Mouse (Mus musculus): ENCODE measurements around the gene Zfp819.

DNA sequence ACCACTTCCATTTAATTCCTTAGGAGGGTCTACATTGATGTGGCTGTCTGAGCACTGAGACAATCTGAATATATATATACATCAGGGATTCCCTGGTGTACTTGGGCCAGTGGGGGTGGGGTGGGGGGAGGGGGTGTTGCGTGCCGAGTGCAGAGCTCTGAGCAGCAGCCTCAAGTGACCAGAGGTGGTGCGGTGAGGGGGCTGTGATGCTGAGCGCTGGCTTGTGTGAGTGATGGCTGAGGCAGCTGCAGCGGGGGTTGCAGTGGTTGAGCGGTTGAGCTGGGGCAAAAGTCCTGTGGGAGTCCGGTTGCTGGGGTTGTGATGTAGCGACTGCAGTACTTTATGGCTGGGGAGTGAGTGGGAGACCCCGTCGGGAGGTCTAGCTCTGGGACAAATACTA, 16.9 kb downstream of the Zfp819 start:
- TF ChIP-seq POLR2A (IDR thresholded peaks at IDR 0.05; ENCODE audit: borderline replicate concordance, extremely low read depth, insufficient read depth, insufficient read length, poor library complexity, severe bottlenecking) (no peak), CTCF (IDR thresholded peaks at IDR 0.05; ENCODE audit: borderline replicate concordance, extremely low read depth, insufficient read depth, insufficient read length) (no peak)
